Mouse (Mus musculus): ENCODE data around the gene Asb3.
A peak's percentile ranks its signal among the peaks of the same experiment; 100 is the strongest.

The Asb3 gene

DNA sequence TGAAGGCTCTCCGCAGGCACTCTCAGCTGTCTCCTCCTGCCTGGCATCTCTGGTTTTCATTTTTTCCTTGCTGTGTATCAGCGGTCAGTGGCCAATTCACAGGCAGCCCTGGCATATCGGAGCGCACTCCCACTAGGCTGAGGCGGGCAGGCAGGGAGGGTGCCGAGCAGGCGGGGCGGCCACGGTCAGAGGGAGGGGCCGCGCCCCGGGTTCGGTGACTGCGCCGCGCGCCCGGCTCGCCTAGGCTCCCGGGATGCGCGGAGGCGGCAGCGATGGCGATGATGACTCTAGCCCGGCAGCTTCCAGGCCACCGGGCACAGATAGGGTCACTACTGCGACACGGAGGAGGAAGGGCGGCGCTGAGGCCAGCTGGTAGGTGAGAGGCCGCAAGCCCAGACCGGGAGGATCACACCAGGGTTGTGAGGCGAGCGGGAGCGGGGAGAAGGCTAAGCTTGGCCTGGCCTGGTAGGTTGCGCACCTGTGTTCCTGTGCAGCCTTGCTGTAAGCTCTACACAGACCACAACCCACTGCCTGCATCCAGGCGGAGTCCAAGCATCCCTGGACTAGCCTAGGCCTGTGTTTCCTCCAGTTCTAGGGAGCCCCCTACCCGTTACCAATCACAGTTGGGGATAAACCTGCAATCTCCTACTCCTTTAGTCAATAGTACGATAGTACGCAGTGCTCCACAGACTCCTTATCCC lies at the start of gene Asb3, which contains the start of gene Gpr75:
TSS of gene Asb3 (plus strand) at position 246 of the 701 bp plus-strand sequence.
TSS of gene Gpr75 (plus strand) at position 188 of the 701 bp plus-strand sequence.
- DNase-seq, result peak; percentile 90

DNA sequence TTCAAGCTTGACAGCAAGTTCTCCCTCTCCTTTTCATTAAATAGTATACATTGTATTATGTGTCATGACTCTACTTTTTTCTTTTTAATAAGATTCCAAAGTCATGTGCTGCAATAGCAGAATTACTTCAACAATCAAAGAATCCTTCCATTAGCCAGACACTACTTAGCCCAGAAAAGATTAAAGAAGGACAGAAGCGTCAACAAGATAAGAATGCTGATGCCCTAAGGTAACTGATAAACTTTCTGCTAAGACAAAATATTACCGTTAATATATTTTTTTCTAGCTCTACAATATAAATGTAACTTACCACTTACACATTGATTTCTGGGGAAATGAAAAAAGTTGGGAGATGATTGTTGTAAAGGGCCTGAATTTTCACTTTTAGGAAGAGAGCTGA lies 46.4 kb upstream of the Asb3 start:
- DNase-seq, result no peak

DNA sequence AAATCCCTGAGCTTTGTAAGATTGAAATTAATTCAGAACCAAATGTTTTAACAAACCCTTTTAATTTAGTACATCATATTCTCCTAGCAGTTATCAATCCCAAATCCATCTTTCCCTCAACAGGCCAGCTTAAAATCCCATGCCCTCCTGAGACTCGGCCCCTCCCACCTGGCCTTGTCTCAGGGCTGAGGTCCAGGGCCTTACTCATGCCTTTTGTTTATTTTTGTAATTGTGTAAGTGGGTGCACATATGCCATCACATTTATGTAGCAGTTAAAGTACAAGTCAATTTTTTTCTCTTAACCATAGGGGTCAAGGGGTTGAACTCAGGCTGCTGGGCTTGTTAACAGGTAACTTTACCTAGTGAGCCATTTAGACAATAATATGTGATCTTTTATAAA lies 40.9 kb upstream of the Asb3 start:
- no peak for DNase-seq

DNA sequence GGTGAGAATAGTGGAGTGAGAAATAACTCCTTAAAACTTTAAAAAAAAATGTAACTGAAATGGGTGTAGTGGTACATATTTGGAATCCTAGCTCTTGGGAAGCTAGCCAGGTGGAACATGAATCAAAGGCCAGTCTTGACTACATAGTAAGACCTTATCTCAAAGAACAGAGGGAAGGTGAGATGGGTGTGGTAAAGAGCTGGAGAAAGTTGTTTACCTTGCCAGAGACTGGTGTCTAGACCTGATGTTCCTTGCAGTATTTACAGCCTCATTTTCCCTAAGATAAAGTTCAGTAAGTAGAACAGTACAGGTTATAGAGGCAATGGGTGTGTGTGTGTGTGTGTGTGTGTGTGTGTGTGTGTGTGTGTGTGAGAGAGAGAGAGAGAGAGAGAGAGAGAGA lies 12.8 kb upstream of the Asb3 start:
- no peak for DNase-seq

DNA sequence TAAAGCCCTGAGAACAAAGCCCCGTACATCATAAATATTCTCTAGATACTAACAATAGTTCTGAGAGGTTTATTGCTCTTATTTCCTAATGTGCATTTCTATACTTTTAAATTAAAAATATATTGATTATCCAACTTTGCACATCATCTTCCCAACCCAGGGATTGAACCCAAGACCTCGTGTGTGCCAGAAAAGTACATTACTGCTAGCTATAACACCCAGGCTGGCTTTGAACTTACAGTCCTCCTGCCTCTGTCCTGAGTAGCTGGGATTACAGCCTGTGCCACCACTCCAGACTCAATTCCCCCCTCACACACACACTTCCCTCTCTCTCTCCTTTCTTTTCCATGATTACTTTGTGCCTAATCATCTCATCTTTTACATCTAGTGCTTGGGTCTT lies 2.9 kb downstream of the Asb3 start:
- no peak for DNase-seq

DNA sequence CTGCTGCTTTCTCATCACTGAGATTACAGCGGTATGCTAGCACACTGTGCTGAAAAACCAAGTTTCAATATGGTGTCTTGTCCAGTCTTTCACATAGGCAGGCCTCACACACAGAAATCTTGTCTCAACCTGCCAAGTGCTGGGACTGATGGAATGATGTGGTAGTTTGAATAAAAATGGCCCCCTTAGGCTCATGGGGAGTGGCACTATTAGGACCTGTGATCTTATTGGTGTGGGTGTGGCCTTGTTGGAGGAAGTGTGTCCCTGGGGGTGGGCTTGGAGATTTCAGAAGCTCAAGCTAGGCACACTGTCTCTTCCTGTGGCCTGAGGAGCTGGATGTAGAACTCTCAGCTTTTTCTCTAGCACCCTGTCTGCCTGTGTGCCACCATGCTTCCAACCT lies 11.0 kb downstream of the Asb3 start:
- DNase-seq, result no peak

DNA sequence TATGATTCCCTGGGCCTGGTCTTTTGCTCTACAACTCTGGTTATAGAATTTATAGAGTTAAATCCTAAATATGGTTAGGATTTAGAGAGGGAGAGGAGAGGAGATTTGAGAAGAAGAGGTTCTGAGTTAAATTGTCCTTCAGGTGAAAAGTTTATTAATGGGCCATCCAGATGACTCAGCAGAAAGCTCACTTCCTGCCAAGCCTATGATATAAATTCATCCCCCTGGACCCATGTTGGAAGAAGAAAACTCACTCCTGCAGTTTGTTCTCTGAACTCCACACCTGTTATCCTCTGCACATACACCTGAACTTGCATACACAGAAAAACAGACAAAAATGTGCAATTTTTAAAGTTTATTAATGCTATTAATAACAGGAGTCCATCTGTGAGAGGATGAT lies 14.1 kb downstream of the Asb3 start:
- no peak for DNase-seq

DNA sequence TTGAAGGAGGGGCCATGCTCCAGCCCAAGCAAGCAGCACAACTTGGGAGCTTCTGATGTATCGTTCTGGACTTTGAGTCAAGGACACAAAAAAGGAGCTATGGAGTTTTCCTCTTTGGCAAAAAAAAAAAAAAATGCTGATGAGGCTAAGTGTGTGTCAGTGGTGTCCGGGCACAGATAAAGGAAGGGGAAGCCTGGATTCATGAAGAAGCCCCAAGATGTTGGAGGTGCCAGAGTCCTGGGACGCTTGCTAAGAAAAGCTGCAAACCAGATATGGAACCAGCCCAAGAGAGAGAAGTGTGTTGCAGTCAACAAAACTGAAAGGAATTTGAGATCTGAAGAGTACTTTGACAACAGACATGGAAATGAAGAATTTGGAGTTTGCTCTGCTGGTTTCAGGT lies 27.1 kb downstream of the Asb3 start:
- DNase-seq, result no peak

DNA sequence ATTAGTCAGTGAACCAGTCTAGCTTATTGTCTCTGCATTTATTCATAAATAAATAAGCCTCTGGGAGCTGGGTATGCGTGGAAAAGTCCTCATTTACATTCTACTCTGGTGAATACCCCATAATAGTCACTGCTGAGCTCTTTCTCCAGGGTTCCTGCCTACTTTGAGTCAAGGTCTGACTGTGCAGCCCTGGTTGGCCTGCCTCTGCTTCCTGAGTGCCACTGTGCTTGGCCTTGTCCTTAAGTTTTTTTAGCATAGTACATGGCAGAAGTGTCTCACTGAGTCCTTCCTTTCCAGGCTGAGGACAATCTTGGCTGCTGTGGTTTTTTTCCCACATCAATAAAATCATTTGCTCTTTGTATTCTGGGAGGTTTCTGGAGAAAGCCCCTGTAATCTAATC lies 35.4 kb downstream of the Asb3 start:
- DNase-seq, result no peak

DNA sequence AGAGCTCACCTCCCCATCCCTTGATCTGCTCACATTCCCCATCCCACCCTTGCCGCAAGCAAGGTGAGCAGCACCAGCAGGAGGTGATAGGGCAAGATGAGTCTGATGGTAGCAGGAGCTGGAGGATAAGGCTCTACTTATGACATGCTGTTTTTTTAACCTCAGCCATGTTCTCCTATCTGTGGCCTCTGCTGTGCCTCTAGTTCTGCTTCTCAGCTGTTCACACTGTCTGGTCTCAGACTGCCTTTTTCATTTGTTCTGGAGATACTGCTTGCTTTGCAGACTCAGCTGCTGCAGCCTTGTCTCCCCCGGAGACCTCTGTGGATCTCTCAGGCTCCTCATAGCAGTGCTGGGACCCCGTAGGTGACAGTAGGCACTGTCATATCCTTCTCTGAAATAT lies 38.1 kb downstream of the Asb3 start:
- DNase-seq, result no peak

DNA sequence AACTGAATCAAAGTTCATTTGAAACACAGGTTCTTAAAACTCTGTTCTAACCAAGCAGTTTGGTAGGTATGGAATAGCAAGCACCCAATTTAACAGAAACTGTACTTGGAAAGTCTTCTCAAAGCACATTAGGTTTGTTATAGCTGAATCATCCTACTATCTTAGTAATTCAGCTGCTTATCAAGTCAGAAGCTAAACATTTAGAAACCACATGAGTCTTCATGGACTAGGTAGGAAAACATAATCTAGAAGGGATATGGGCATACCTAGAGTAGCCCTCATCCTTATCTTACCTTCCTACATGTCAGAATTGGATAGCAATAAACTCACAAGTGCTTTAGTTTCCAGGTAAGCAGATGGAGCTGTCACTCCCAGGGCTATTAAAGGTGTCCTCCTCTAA lies 42.9 kb downstream of the Asb3 start:
- DNase-seq, result no peak

DNA sequence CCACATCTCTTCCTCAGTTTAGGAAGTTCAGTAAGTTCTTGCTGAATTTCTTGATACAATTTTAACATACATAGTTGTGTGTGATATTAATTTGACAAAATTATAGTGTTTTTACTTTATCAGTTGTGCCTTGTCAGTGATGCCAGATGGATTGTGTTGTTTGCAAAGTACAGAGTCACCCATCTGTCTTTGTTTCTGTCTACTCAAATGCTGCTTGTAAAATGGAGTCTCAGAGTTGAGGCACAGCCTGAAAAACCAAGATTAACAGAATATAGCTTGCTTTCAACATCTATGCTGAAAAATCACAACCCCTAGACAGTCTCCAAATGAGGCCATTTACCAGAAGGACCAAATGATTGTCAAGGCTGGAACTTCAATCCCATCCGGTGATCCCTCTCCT lies 43.3 kb downstream of the Asb3 start:
- DNase-seq, result no peak

DNA sequence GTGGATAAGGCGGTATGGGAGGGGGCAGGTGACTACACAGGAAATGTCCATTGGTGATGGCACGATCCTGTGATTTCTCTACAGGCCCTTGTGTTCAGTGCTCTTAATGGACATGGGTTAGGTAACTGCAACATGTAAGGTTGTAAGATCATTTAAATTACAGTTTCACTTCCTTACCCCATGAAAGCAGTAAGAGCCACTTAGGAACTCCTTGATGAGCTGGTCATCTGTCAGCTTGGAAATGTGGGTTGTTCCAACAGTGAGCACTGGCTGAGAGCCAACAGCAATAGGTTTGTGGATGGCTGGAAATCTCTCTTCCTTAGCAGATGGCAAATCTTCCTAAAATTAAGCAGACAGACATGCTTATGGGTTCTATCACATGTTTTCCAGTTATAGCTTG lies 58.3 kb downstream of the Asb3 start:
- peak; percentile 86 for DNase-seq

DNA sequence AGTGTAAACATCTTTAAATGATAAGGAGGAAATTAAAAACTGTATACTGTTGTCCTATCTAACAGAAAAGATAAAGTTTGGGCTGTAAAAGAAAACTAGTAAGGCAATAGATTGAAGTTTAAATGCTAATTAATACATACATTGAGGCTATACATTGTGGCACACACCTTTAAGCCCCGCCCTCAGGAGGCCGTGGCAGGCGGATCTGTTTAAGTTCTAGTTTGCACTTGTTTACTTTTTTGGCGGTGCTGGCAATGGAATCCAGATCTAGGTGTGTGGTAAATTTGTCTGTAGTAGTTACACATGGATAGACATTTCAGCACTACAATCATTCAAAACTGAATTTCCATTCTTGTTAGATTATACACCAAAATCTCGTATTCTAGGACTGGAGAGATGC lies 67.6 kb downstream of the Asb3 start:
- DNase-seq, result no peak

DNA sequence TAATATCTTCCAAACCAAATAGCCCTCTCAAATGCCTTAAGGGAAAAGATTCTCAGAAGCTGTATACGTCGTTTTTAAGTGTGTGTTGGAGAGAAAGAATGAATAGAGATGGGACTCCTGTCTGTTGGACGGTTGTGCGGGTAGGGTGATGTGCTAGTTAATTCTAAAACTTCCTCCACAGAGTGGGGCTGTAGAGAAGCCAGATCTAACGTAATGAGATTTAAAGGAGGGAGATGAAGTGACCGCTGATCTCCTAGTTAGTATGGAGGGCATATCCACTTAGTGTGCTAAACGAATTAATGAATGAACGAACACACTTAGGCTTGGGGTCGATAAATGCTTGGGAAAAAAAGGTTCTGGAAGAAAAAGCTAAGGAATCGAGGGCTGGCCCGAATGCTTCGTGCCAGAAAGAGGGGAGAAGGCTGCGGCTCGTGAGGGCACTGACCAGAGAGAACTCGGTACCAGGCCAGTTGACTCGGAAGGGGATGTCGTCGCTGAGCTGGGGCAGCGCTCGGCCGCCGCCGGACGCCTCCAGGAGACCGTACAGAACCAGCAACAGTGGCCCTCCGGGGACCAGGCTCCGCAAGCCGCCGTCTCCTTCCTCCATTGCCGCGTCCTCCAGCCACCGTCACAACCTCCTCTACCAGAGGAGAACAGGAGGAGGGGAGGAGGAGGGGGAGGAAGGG lies 68.4 kb downstream of the Asb3 start:
- DNase-seq, result peak; percentile 65

DNA sequence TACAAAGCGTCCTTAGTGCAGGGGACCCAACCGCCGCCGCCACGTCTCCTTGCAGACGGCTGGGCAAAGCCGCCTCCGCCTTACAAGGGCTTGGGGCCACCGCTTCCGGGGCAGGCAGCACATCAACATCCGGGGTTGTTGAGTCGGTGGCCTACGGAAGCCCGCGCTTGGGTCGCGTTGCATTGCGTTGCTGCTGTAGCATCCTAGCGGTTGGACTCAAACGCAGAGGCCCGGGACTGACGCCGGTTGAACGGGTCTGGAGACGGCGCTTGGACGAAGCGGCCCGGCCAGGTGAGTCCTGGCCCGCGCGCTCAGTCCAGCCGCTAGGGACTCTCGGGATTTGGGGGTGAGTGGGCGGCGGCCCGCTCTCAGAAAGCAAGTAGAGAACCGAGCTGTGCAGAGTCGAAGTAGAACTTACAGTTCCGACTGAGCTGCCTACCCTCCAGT lies 69.1 kb downstream of the Asb3 start, which contains the start of gene Erlec1:
TSS of gene Erlec1 (minus strand) at position 57 of the 447 bp plus-strand sequence.
- DNase-seq, result peak; percentile 89

DNA sequence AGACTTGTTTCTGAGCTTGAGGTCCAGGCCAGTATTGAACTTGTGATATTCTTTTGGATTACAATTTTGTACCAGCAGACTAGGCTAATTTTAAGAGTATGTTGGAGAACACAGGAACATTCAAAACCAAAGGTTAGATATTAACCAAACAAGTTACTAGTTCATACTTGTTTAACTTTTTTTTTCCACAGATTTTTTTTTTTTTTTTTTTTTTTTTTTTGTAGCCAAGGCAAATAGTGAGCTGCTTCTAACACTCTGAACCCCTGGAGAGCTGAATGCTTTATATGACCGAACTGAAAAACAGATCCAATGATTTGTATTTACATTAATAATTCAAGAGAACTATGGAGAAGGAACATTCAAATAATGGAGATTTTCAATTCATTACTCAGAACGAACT lies 100.0 kb downstream of the Asb3 start:
- DNase-seq, result no peak

DNA sequence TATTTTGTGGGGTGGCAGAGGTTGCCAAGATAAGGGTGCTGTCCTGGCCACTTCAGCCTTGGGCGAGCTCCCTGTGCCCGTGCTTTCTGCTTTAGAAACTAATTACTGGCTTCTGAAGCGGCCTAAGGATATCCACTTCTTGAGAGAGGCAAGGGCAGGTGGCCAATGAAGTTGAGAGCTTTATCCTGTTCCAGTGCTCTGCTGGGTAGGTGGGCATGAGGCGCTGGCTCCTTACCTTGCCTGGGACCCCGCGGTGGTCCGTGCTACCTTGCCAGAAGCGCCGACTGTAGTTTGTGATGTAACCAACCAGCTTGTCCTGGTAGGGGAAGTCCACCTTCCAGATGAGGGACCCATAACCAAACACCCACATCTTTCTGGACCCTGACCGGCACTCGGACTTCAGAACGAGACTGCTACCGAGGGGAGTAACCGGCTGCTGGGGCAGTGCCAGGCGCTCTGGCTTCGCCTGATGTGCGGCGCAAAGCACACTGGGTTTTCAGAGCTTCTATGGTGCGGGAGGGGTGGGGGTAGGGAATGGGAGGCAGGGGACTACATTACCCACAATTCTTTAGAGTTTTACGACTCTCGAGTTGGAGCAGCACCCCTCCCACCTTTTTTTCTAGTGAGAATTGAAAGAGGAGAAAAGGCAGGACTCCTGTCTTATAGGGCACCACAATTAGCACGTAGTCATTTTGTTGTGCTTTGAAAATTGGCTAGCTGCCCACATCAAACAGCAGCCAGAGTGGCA lies 100.8 kb downstream of the Asb3 start, which contains the start of gene Chac2:
TSS of gene Chac2 (minus strand) at position 474 of the 748 bp plus-strand sequence.
- DNase-seq, result peak; percentile 88

DNA sequence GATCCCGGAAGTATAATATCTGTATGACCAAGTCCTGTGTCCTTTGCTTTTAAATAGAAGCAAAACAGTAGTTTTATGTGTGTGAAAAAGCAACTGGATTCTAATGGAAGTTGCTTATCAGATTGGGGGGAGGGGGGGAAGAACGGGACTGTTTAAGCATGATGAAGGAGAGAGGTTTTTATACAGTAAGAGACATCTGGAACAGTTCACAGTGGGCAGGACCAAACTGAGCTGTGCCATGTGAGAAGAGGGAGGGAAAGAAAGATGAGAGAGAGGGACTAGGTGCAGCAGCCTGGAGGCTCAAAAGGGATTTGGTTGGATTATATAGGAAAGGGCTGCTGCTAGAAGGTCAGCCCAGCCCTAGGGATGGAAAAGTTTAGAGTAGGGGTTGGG lies 101.4 kb downstream of the Asb3 start:
- DNase-seq, result peak; percentile 22

DNA sequence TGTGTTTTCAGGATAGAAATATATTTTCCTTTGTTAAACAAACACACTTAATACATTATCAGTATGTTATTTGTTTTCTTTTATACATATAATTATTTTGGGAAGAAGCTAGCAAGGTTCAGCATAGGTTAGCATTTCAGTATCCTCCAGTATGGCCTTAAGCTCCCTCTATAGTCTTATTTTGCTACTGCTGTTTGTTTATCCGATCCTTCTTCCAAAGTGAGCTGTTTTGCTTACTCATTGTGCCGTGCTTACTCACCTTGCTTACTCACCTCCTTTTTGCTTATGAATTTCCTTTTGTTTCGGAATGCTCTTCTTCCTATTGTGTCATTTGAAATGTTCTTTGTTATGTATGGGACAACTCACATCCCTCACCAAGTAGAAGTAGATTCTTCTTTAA lies 111.5 kb downstream of the Asb3 start:
- no peak for DNase-seq

DNA sequence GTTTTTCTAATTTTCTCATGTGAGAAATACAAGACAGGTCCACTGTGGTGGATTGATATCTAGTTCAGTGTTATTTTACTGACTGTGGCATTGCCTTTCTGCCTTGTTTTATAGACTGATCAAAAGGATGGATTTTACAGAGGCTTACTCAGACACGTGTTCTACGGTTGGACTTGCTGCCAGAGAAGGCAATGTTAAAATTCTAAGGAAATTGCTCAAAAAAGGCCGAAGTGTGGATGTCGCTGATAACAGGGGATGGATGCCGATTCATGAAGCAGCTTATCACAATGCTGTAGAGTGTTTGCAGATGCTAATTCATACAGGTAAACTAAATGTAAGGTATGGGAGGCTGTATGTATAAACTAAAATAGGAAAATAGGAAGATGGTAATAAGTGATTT lies 113.0 kb downstream of the Asb3 start:
- DNase-seq, result no peak

DNA sequence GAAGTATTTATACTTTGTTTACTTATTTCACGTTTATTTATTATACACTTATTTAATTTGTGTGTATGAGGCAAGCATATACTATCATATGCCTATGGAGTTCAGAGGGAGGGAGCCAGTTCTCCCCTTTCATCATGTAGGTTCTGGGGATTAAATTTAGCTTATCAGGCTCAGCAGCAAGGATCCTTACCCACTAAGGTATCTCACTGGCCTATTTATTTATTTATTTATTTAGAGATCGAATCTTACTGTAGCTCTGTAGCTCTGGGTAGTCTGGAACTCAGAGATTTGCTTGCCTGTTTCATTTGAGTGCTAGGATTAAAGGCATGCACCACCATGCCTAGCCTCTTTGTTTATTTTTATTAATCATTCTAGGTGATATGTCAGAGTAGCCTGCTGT lies 113.5 kb downstream of the Asb3 start:
- DNase-seq, result no peak

DNA sequence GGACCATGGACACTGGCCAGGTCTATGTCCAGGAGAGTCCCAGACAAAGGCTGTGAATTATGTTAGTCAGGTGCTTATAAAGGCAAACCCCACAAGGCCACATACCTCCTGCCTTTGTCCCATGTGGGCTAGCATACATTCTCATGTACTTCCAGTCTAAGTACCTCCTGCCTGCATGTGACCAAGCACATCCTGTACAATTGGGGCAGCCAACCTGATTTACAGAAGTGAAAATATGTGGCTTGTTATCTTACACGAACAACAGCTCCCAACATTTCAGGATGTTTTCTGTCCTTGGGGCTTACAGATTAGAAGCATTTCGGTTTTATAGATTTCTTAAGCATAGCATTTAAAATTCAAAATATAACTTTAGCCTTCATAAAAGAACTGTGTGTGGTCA lies 114.8 kb downstream of the Asb3 start:
- no peak for DNase-seq
